Mouse (Mus musculus): ENCODE results near the gene Creb3l4.

Creb3l4 gene

DNA sequence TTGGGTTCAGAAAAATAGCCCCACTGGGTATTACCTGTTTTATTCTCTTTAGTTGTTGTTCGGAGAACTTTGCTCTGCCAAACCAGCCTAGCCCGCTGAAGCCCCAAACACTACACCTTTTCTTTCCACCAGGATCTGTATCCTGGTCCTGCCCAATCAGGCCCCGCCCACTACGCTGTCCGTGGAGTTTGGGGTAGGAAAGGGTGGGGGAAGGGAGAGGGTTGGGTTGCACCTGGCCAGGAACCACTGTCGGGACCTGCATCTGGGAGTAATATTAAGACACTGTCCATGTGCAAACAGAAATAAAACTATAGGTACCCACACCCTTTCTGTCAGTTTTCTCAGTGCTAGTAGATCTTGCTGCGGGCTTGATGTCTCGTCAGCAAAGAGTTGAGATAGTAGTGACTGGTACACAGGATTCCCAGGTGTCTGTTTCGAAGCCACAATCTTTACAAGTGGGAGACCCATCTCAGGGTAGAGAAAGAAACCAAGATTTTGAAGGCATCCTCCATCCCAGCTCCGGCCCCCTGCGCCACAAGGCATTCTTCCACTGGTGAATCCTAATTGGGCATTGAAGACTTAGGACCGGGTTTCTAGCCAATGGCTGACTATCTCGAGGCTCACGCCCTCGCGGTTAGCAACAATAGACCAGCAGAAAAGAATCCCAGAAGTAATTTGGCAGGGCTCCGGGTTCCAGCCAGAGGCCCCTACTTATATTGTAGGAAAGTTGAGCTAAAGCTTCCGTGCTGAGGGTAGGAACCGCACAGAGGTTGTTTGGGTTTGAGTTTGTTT lies at the start of gene Creb3l4:
Gene Creb3l4, minus strand, starts transcription at position 529 of the 792 bp plus-strand sequence.
- TF ChIP-seq GATA4 (IDR thresholded peaks at IDR 0.05; ENCODE audit: insufficient replicate concordance, low read length) = no peak

DNA sequence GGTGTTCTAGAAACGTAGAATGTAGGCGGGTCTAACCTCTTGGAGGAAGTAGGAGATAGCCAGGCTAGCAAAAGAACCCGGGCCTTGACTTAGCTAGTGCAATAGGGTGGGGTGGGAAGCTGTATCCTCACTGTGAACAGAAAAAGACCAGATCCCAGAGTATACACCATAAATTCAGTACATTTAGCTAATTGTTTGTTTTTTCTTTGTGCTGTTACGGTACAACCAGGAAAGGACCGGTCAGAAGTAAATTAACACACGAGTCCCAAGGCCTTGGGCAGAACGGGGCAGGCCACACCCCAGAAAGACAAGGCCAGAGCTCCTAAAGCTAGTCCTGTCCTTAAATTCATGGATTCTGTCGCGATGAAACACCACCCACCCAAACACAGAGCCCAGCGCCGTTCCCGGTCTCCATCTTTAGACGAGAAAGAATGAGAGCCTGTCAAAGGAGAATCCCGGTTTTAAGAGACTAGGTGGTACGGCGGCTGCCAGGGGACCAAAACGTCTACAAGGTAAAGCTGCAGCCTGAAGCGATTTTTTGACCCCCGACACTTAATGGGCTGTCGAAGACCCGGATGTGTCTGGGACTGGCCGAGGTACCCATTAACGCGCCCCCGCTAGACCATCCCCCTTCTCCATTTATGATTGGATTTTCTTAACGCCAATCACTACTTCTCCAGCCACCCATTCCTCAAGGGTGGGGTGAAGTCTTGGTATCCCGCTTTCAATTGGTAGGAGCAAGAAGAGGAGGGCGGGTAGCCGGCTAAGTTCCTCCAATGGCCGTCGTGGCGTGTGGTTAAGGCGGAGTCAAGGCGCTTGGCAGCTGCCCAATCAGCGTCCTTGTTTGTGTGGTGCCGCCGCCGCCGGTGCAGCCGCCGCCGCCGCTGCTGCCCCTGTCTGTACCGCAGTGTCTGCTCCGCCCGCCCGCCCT lies 49.3 kb upstream of the Creb3l4 start, which contains the start of gene Gatad2b:
Gene Gatad2b, plus strand, starts transcription at position 834 of the 931 bp plus-strand sequence.
- TF ChIP-seq GATA4 (IDR thresholded peaks at IDR 0.05; ENCODE audit: insufficient replicate concordance, low read length) = no peak

DNA sequence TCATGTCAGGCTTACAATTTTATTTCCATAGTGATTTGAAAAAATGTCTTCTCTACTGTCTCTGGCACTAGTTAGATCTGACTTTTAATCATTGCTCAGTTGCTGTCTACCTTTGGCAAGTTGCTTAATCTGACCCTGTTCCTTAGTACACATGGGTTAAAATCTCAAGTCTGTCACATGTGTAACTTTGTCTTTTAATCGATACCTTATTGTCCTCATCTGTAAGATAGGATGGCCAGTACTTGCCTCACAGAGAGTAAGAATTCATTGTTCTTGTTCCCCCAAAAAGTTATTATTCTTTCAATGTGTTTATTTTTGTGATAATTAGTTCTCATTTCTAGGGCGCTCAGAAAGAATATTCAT lies 48.7 kb upstream of the Creb3l4 start:
- TF ChIP-seq GATA4 (IDR thresholded peaks at IDR 0.05; ENCODE audit: insufficient replicate concordance, low read length) = no peak

DNA sequence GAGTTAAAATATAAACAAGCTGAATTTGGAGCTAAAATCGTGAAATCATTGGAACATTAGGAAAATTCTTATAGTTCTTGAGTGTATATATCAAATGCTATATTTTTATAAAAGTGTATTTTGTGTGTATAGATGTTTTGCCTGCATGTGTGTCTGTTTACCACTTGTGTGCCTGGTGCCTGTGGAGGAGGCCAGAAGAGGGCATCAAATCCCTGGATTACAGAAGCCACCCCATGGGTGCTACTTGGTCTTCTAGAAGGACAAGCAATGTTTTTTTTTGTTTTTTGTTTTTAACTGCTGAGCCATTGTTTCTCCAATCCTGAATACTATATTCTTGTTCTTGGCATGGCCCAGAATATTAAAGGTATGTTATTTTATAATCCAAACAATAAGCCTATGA lies 47.3 kb upstream of the Creb3l4 start:
- TF ChIP-seq GATA4 (IDR thresholded peaks at IDR 0.05; ENCODE audit: insufficient replicate concordance, low read length) = no peak

DNA sequence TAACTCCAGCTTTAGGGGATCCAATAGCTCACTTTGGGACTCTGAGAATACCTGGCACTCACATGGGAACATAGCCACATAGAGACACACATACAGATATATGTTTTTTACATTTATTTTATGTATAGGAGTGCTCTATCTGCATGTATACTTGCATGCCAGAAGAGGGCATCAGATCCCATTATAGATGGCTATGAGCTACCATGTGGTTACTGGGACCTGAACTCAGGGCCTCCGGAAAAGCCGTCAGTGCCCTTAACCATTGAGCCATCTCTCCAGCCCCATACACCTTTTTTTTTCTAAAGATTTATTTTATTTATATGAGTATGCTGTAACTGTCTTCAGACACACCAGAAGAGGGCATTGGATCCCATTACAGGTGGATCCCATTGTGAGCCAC lies 40.8 kb upstream of the Creb3l4 start:
- TF ChIP-seq GATA4 (IDR thresholded peaks at IDR 0.05; ENCODE audit: insufficient replicate concordance, low read length) = no peak

DNA sequence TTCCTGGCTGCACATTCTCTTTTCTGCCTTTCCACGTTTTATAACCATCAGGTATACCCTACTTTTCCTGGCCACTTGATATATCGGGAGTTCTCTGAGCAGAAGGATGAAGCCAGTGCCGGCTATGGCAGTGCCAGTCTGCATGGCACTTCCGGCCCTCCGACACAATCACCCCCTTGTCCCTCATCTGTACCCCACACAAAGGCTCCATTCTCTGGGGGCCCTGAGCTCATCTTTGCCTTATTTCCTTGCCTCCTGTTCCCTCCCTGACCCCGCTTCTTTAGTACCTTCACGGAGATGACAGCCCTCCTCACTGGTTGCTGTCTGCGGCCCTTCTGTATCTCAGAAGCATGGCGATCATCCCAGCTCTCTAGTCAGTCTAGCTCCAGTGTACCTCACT lies 37.4 kb upstream of the Creb3l4 start:
- no peak for TF ChIP-seq GATA4 (IDR thresholded peaks at IDR 0.05; ENCODE audit: insufficient replicate concordance, low read length)

DNA sequence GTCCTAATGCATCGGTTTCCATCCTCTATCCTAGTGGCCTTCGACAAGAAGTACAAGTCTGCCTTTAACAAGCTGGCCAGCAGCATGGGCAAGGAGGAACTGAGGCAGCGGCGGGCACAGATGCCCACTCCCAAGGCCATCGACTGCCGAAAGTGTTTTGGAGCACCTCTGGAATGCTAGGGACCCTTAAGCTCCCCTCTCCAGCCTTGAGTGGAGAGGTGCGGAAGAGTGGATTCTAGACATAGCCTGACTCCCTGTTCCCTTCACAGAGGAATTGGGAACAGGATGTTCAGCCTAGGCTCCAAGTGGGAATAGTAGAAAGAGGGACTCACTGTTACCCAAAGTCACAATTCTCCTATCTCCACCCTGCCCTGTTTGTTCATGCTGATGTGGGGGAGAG lies 36.4 kb upstream of the Creb3l4 start:
- no peak for TF ChIP-seq GATA4 (IDR thresholded peaks at IDR 0.05; ENCODE audit: insufficient replicate concordance, low read length)

DNA sequence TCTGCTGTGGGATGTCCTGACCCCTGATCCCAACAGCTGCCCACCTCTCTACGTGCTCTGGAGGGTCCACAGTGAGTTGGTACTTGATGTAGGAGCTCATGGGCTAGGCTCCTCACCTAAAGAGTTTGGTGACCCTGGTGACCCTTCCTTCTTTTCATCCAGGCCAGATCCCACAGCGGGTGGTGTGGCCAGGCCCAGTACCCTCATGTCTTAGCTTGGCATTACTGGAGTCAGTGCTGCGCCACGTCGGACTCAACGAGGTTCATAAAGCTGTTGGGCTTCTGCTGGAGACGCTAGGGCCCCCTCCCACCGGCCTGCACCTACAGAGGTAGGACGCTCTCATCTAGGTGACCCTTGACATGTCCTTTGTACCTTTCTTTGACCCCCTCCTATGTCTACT lies 35.9 kb upstream of the Creb3l4 start:
- no peak for TF ChIP-seq GATA4 (IDR thresholded peaks at IDR 0.05; ENCODE audit: insufficient replicate concordance, low read length)

DNA sequence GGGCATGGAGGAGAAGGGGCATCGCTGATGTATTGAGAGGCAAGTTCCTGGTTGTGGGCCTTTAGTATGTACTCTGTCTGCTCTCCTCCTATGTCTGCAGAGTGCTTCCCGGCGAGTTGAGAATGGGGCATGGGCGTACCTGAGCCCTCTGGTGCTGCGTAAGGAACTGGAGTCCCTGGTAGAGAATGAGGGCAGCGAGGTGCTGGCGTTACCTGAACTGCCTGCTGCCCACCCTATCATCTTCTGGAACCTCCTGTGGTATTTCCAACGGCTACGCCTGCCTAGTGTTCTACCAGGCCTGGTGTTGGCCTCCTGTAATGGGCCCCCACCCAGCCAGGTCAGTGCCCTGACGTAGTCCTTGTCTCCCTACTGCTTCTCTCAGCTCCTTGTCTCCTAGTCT lies 34.9 kb upstream of the Creb3l4 start:
- TF ChIP-seq GATA4 (IDR thresholded peaks at IDR 0.05; ENCODE audit: insufficient replicate concordance, low read length) = no peak

DNA sequence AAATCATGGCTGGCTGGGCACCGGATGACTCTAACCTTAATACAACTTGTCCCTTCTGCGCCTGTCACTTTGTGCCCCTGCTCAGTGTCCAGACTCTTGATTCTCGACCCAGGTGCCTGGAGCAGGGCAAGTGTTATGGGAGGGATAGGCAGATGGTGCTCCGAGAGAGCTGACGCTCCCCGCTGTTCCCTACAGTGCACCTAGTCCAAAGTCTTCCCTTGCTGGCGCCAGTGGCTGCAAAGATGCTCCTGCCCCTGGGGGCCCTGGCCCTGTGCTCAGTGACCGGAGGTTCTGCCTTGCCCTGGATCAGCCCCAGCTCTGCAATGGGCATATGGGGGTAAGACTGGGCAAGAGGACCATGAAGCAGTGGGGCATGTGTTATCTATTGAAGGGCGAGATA lies 34.5 kb upstream of the Creb3l4 start:
- TF ChIP-seq GATA4 (IDR thresholded peaks at IDR 0.05; ENCODE audit: insufficient replicate concordance, low read length) = no peak

DNA sequence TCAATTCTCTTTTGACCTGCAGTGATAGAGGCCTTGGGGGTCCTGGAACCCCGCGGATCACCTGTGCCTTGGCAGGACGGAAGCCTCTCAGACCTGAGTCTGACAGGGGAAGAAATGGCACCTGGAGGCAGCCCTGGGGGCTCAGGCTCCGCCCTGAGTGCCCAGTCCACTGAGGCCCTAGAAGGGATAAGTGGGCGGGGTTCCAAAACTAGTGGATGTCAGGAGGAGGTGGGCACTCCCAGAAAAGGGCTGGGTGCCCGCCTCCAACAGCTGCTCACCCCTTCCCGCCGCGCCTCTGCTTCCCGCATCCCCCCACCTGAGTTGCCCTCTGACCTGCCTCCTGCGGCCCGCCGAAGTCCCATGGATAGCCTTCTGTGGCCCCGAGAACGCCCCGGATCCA lies 33.5 kb upstream of the Creb3l4 start:
- no peak for TF ChIP-seq GATA4 (IDR thresholded peaks at IDR 0.05; ENCODE audit: insufficient replicate concordance, low read length)

DNA sequence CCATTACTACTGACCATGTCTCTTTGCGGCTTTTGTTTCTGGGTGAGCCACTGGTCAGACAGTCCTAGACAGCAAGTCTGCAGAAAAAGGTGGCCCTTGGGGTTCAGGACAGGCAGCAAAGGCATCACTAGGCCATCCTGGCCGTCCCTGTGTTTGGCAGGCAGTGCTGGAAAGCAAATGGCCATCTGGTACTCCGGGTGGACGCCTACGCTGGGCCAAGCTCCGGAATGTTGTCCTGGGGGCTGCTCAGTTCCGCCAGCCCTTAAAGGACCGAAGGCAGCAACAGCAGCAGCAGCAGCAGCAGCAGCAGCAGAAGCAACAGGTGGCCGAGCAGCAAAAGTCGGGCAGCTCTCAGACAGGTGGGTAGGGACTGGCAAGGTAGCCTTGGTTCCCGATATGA lies 32.0 kb upstream of the Creb3l4 start:
- no peak for TF ChIP-seq GATA4 (IDR thresholded peaks at IDR 0.05; ENCODE audit: insufficient replicate concordance, low read length)

DNA sequence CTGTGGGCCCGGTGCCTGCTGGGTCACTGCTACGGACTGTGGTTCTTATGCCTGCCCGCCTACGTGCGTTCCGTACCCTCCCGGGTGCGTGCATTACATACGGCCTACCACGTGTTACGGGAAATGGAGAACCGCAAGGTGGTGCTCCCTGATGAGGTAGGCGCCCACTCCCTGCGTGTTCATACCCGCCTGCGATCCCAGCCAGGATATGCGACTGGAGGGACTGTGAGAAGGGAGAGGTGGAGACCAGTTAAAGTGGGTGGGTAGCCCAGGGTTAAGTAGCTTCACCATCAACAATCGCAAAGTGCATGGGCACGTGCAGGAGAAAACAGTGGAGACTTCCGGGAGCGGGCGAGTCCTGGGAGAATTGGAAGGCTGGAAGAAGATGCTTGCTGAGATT lies 30.5 kb upstream of the Creb3l4 start:
- TF ChIP-seq GATA4 (IDR thresholded peaks at IDR 0.05; ENCODE audit: insufficient replicate concordance, low read length) = no peak

DNA sequence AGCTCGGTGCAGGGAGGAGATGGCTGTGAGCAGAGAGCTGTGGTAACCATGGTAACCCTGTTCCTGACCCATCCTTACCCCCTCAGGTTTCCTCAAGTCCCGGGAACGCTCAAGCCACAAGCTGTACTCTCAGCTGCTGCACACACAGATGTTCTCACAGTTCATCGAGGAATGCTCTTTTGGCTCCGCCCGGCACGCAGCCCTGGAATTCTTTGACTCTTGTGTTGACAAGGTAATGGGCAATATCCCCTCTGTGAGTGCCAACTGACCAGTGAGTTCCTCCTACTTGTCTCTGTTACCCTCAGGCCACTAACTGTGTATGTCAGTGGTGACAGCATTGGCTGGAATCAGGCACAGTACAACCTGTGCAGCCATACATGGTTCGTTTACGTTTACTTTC lies 28.9 kb upstream of the Creb3l4 start:
- no peak for TF ChIP-seq GATA4 (IDR thresholded peaks at IDR 0.05; ENCODE audit: insufficient replicate concordance, low read length)

DNA sequence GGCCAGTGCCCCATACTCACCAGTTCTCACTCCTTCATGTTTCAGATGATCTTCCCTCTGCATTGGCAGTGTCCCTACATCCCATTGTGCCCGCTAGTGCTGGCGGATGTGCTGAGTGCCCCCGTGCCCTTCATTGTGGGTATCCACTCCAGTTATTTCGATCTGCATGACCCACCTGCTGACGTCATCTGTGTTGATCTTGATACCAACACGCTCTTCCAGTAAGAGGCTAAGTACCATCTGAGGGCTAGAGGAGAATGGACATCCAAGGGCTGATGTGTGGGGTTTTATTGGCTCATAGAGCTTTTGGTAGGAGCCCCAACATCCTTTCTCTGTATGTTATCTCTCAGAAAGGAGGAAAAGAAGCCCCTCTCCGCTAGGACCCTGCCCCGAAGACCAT lies 27.5 kb upstream of the Creb3l4 start:
- TF ChIP-seq GATA4 (IDR thresholded peaks at IDR 0.05; ENCODE audit: insufficient replicate concordance, low read length) = no peak

DNA sequence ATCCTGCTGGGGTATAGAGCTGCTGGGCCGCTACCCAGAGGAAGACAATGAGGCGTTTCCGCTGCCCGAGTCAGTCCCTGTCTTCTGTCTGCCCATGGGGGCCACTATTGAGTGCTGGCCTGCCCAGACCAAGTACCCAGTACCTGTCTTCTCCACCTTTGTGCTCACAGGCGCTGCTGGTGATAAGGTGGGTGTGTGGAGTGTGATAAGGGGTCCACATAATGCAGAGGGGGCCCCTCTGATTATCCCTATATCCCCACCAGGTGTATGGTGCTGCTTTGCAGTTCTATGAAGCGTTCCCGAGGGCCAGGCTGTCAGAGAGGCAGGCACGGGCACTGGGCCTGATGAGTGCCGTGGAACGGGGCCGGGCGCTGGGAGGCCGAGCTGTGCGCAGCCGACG lies 25.7 kb upstream of the Creb3l4 start:
- TF ChIP-seq GATA4 (IDR thresholded peaks at IDR 0.05; ENCODE audit: insufficient replicate concordance, low read length) = no peak
